Mouse (Mus musculus) intestine, embryonic 15.5 days (tissue): ENCODE measurements around the gene Ccdc187. TPM values are rescaled to one million over a fixed set of nuclear protein-coding genes. Genes with fewer than 3 reads are reported as not detected.

Experiments used
- ATAC-seq: fragments of 200-750 bp; cut with Nextera tagmentation; 2 replicates; pipeline ENCODE4 v1.8.0; 2017; ENCODE audit warnings: moderate TSS enrichment, moderate library complexity
- H3K27ac ChIP-seq: fragments of 300-500 bp; sonication (generic); 2 replicates; pipeline ENCODE4 v1.5.1; 2015; ENCODE audit warnings: mild to moderate bottlenecking, inconsistent platforms
- H3K27me3 ChIP-seq: fragments of 300-500 bp; sonication (generic); replicated peaks from 2 replicates; pipeline ENCODE4 v1.6.1; 2015; ENCODE audit warnings: inconsistent platforms
- H3K36me3 ChIP-seq: fragments of 300-500 bp; sonication (generic); 2 replicates; pipeline ENCODE4 v1.6.1; 2015; ENCODE audit warnings: inconsistent platforms
- H3K4me1 ChIP-seq: fragments of 300-500 bp; sonication (generic); replicated peaks from 2 replicates; pipeline ENCODE4 v1.6.1; 2015; ENCODE audit warnings: inconsistent platforms
- H3K4me2 ChIP-seq: fragments of 300-500 bp; sonication (generic); replicated peaks from 2 replicates; pipeline ENCODE4 v1.6.1; 2015; ENCODE audit warnings: mild to moderate bottlenecking, inconsistent platforms
- H3K4me3 ChIP-seq: fragments of 300-500 bp; sonication (generic); replicated peaks from 2 replicates; pipeline ENCODE4 v1.5.1; 2015; ENCODE audit warnings: inconsistent platforms
- H3K9ac ChIP-seq: fragments of 300-500 bp; sonication (generic); 2 replicates; pipeline ENCODE4 v1.6.1; 2015; ENCODE audit warnings: inconsistent platforms
- H3K9me3 ChIP-seq: fragments of 300-500 bp; sonication (generic); 2 replicates; pipeline ENCODE4 v1.6.1; 2016; ENCODE audit warnings: inconsistent platforms
- WGBS: fragments of 180-500 bp; shearing (Covaris S2); methylation state at CpG from one replicate; pipeline ENCODE4 v1.1.7; 2015; 5-methylcytosine and 5-hydroxymethylcytosine counted together
- polyA plus RNA-seq: library from polyadenylated mRNA; unstranded; fragments of >200 nt; fragmentation: Nextera tagmentation; extraction: Ambion mirVana; gene quantifications from 2 replicates; pipeline ENCODE4 v1.2.1, GENCODE M21; 2015

The Ccdc187 gene
- polyA plus RNA-seq, 1 experiment from 2014 or later: 0.36 TPM

DNA sequence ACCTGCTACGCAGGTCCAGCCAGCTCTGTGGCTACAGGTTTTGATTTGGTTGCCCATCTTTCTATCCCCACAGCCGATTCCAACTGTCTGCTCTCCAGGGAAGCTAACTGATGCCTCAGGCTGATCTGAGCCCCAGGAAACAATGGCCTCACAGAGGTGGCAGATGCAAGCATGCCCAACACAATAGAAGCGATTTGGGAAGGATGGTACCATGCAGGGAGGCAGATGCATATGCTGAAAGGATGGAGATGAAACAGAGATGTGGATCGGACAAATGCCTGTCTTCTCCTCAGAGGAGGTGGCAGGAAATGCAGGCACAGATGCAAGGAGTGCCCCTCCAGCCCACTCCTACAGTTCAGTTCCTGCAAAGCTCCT lies 4.5 kb upstream of the Ccdc187 start:
- WGBS: 25% methylated on average over 4 of the region's 4 CpGs
- no peaks in the 10 kb centered on the region for H3K36me3 ChIP-seq
- no peak overlapping the region for H3K9ac ChIP-seq
- ATAC-seq: no peak
- H3K27me3 ChIP-seq: 0 out of 2 replicates have a peak, but pooled peaks cover 10% of the 10 kb centered on the region
- H3K4me1 ChIP-seq: peaks cover 12% of the 10 kb centered on the region; the same call in 1 of the 2 replicates
- H3K4me2 ChIP-seq: peak overlapping the region; percentile 11; the same call in 1 of the 2 replicates
- H3K4me3 ChIP-seq: no peak overlapping the region
- H3K9me3 ChIP-seq: no peaks in the 10 kb centered on the region
- peak overlapping the region; percentile 18; the same call in 1 of the 2 replicates for H3K27ac ChIP-seq

DNA sequence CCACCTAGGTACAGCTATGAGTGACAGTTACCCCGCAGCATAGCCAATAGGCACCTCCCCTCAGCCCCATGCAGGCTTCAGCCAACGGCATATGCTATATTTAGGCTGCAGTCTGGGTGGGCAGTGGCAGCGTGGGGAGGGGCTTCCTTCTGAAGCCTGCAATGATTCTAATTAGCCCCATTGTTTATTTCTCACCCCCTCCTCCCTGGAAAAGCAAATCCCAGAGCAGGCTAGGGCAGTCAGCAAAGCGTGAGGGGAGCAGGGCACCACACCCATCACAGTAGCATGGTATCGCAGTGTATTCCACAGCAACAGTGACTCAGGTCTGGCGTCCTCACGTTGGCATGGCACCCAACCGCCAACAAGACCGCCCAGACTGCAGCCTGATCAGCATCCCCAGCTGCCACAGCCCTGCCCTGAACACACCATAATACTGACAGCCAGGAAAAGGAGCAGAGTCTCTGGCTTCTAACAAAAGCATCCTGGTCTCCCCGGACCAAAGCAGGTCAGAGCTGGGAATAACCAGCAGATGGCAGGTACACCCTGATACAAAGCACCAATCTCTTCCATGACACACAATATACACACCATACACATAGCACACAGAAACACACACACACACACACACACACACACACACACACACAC lies 4.0 kb upstream of the Ccdc187 start:
- Histone ChIP-seq H3K9me3 (no peaks in the 10 kb centered on the region), H3K4me1 (peaks cover 12% of the 10 kb centered on the region; the same call in 1 of the 2 replicates), H3K9ac (no peak overlapping the region), H3K27me3 (0 out of 2 replicates have a peak, but pooled peaks cover 10% of the 10 kb centered on the region), H3K27ac (peak overlapping the region; percentile 18; the same call in 1 of the 2 replicates), H3K36me3 (no peaks in the 10 kb centered on the region), H3K4me3 (no peak overlapping the region), H3K4me2 (peak overlapping the region; percentile 11; the same call in 1 of the 2 replicates)
- WGBS: 5% methylated on average over 10 of the region's 10 CpGs
- peak; percentile 68 for ATAC-seq

DNA sequence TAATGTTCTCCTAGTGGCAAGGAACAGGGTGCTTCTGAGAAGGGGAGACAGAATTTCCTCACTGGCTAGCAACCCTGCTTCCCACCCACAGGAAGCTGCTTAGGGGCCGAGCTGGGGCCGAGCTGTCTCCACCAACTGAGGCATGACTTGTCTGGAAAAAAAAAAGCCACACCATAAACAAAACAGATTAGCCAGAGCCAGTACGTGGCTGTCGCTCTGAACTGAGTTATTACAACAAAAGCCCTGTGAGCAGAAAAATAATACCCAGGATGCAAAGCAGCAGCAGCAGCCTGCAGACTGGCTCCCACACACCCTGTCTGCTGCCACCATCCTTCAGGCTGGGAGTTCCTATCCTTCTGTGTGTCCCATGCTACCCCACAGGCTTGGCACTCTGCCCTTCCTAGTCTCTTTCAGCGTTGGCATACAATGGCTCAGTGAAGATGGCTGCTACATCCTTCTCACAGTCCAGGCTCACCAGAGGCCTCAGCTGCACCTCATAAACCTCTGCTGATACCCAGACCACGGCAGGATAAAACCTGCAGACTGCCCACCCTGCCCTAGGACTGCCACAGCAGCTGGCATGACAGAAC lies 2.3 kb upstream of the Ccdc187 start:
- Histone ChIP-seq H3K27me3 (0 out of 2 replicates have a peak, but pooled peaks cover 12% of the 10 kb centered on the region), H3K27ac (peak overlapping the region; percentile 37; the same call in 1 of the 2 replicates), H3K9me3 (no peaks in the 10 kb centered on the region), H3K9ac (no peak overlapping the region), H3K36me3 (no peaks in the 10 kb centered on the region), H3K4me3 (no peak overlapping the region), H3K4me2 (no peak overlapping the region), H3K4me1 (peaks cover 12% of the 10 kb centered on the region; the same call in 1 of the 2 replicates)
- ATAC-seq: no peak
- WGBS: 35% methylated on average over 6 of the region's 6 CpGs

DNA sequence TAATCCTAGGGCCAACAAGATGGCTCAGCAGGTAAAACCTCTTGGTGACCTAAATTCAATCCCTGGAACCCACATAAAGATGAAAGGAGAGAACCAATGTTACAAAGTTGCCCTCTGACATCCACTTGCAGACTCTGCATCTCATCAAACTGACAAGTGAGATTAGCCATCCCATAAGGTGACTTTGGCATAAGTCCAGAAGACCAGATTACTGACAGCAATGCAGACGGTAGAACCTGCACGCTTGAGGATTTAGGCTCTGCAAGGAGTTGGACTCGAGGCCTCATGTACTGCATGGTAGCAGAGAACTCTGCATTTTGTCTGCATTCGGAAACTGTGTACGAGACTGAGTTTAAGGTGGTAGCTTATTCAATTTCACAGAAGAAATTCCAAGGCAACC lies 4.2 kb downstream of the Ccdc187 start:
- Histone ChIP-seq H3K4me2 (no peak overlapping the region), H3K4me1 (no peaks in the 10 kb centered on the region), H3K9ac (no peak overlapping the region), H3K27ac (no peak overlapping the region), H3K9me3 (no peaks in the 10 kb centered on the region), H3K36me3 (no peaks in the 10 kb centered on the region), H3K27me3 (0 out of 2 replicates have a peak, but pooled peaks cover 3% of the 10 kb centered on the region), H3K4me3 (no peak overlapping the region)
- 64% methylated on average over 5 of the region's 5 CpGs for WGBS
- ATAC-seq: no peak

DNA sequence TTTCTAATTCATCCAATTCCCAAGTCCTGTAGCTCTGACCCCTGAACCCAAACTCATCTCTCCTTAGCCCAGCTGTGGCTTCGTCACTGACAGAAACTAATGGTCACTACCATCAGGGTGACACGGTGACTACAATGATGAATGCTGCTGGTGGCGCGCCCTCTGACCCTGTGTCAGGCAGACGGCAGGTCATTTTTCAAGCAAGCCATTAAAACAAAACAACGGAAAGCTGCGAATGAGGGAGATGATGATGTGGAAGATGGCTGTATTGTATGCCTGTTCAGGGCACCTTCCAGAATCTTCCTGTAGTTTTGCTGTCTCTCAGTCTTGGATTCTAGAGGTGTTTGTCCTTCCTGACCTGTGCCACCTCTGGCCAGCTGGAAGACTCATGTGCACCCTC lies 8.0 kb downstream of the Ccdc187 start:
- H3K4me1 ChIP-seq: no peaks in the 10 kb centered on the region
- no peaks in the 10 kb centered on the region for H3K36me3 ChIP-seq
- no peak overlapping the region for H3K4me2 ChIP-seq
- no peak for ATAC-seq
- H3K27ac ChIP-seq: no peak overlapping the region
- no peaks in the 10 kb centered on the region for H3K27me3 ChIP-seq
- H3K4me3 ChIP-seq: no peak overlapping the region
- 47% methylated on average over 7 of the region's 7 CpGs for WGBS
- H3K9ac ChIP-seq: no peak overlapping the region
- no peaks in the 10 kb centered on the region for H3K9me3 ChIP-seq

DNA sequence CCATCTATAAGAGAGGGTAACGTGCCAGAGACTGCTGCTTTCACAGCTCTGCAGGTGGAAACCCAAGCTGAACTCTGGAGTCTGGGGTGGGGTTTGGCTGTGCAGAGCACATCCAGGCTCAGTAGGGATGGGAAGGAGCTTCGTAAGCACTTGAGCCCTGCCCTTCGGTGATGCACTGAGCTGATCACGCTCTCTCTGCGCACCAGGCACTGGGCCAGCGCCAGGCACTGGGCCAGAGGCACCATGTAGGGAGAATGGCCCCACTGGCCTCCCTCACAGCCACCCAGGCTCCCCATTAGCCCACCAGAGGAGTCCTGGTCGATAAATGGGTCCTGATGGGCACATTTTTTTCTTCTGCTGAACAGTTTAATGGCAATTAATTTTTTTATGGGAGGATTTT lies 8.6 kb downstream of the Ccdc187 start:
- Histone ChIP-seq H3K27me3 (no peaks in the 10 kb centered on the region), H3K9ac (no peak overlapping the region), H3K27ac (no peak overlapping the region), H3K36me3 (no peaks in the 10 kb centered on the region), H3K4me1 (no peaks in the 10 kb centered on the region), H3K4me3 (no peak overlapping the region), H3K4me2 (no peak overlapping the region), H3K9me3 (no peaks in the 10 kb centered on the region)
- 62% methylated on average over 7 of the region's 7 CpGs for WGBS
- no peak for ATAC-seq

DNA sequence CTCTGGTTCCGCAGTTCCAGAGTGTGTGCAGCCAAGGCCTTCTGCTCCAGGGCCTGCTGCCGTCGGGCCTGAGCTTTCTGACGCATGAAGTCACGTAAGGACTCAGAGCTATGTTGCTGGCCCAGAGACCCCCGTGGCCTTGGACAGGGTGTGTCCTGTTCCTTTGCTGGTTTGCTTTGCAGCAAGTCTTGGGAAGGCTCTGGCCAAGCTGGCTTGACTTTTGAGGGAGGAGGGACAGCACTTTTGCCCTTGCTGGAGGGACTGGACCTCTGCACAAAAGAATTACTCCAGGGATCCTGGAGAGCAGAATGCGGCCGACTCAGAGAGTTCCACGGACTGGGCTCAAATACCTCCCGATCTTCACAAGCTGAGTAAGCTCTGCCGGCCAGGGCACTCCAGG lies 13.8 kb downstream of the Ccdc187 start:
- no peak overlapping the region for H3K4me2 ChIP-seq
- WGBS: 75% methylated on average over 11 of the region's 11 CpGs

DNA sequence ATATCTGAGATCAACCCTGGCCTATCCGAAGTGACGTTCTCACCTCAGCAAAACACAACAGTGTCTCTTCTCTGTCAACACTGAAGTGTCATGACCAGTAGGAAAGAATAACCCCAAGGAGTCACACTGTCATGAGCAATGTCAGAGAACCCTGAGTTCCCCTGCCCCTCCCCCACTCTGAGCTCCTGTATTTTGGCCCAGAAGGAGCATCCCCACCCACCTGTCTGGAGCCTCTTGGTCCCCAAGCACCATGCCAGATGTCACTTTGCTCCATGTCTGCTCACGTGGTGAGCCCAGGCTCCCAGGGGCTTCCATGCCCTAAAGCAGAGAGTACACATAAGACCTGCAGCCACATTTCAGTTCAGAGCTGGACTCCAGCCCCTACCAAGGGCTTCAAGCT lies 14.6 kb downstream of the Ccdc187 start:
- no peaks in the 10 kb centered on the region for H3K9me3 ChIP-seq
- 82% methylated on average over 3 of the region's 3 CpGs for WGBS
- H3K4me1 ChIP-seq: no peaks in the 10 kb centered on the region
- no peak overlapping the region for H3K9ac ChIP-seq
- no peak for ATAC-seq
- no peaks in the 10 kb centered on the region for H3K27me3 ChIP-seq
- no peak overlapping the region for H3K4me3 ChIP-seq
- H3K36me3 ChIP-seq: no peaks in the 10 kb centered on the region
- H3K4me2 ChIP-seq: no peak overlapping the region
- H3K27ac ChIP-seq: no peak overlapping the region

More for the DNA sequence above, 13.8 kb downstream of the Ccdc187 start:
- ATAC-seq: no peak
- Histone ChIP-seq H3K27ac (no peak overlapping the region), H3K27me3 (no peaks in the 10 kb centered on the region), H3K4me3 (no peak overlapping the region), H3K9me3 (no peaks in the 10 kb centered on the region), H3K4me1 (no peaks in the 10 kb centered on the region), H3K36me3 (no peaks in the 10 kb centered on the region), H3K9ac (no peak overlapping the region)

DNA sequence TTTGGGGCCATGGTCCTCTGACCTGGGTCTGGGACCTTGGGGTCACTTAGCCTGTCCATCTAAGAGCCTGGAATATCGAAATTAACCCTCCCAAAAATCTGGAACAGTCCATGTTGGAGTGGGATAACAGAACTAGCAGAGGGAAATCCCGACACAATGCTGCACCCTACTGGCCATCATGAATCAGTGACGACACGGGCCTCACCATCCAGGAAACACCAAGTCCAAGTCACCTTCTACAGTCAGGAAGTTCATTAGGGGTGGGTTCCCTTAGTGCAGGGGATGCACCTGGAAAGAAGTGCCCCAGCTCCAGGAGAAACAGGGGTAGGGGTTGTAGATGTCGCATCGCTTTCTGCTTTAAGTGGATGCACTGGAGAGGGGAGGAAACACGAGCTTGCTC lies 20.7 kb downstream of the Ccdc187 start:
- Histone ChIP-seq H3K27ac (no peak overlapping the region), H3K4me1 (no peaks in the 10 kb centered on the region), H3K4me2 (no peak overlapping the region), H3K4me3 (no peak overlapping the region), H3K9ac (no peak overlapping the region), H3K36me3 (no peaks in the 10 kb centered on the region), H3K9me3 (no peaks in the 10 kb centered on the region), H3K27me3 (no peaks in the 10 kb centered on the region)
- WGBS: 23% methylated on average over 7 of the region's 7 CpGs
- peak; percentile 60; the same call in 1 of the 2 replicates for ATAC-seq

DNA sequence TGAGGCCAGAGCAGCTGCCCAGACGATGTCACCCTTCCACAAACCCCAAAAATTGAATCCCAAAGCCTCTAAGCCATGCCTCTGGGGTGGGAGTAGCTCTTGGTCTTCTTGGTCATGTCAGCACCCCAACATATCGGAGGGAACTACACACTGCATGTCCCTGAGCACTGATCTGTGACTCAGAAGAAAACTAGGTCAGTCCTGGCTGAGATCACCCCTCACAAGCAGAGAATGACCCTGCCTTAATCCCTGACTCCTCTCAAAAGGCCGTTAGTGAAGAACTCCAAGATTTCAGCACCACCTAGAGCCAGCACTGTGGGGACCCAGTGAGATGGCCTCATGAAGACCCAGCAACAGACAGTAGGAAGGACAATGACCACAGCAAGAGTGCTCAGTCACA lies 26.1 kb downstream of the Ccdc187 start:
- Histone ChIP-seq H3K4me3 (no peak overlapping the region), H3K27ac (no peak overlapping the region), H3K4me2 (no peak overlapping the region), H3K27me3 (no peaks in the 10 kb centered on the region), H3K9me3 (no peaks in the 10 kb centered on the region), H3K4me1 (0 out of 2 replicates have a peak, but pooled peaks cover 7% of the 10 kb centered on the region), H3K9ac (no peak overlapping the region), H3K36me3 (no peaks in the 10 kb centered on the region)
- 70% methylated on average over 3 of the region's 3 CpGs for WGBS
- ATAC-seq: no peak

DNA sequence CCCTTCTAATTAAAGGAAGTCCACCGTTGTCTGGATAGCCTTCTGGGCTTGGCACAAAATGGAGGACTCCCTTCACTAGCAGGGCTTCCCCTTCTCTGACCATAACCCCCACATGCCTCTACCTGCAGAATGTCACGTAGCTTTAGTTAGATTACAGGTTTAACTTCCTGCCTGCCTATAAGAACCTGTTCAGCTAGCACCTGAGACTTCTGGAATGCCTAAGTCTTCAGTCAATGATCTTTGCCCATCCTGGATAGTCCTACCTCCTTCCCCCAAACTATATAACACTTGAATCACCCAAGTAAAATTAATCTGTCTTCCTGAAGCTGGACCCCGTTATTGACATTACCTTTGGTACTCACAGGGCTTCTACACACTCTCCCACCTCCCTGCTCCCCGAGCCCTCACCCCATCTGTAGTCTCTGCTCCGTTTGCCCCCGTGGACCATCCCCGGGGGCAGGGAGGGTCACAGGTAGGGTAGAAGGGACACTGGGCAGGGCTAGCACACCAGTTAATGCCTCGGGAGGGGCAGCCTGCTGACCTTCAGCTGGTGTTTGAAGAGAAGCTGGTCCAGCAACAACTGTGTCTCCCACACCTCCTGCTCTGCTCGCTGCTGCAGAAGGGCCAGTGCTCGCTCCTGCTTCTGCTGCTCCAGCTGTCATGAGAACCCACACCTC lies 28.2 kb downstream of the Ccdc187 start:
- H3K4me2 ChIP-seq: no peak overlapping the region
- WGBS: 67% methylated on average over 10 of the region's 10 CpGs
- H3K9ac ChIP-seq: no peak overlapping the region
- H3K36me3 ChIP-seq: no peaks in the 10 kb centered on the region
- H3K4me1 ChIP-seq: 0 out of 2 replicates have a peak, but pooled peaks cover 7% of the 10 kb centered on the region
- H3K27me3 ChIP-seq: no peaks in the 10 kb centered on the region
- peak overlapping the region; percentile 72 for H3K27ac ChIP-seq
- peak; percentile 77 for ATAC-seq
- H3K9me3 ChIP-seq: no peaks in the 10 kb centered on the region
- H3K4me3 ChIP-seq: no peak overlapping the region

DNA sequence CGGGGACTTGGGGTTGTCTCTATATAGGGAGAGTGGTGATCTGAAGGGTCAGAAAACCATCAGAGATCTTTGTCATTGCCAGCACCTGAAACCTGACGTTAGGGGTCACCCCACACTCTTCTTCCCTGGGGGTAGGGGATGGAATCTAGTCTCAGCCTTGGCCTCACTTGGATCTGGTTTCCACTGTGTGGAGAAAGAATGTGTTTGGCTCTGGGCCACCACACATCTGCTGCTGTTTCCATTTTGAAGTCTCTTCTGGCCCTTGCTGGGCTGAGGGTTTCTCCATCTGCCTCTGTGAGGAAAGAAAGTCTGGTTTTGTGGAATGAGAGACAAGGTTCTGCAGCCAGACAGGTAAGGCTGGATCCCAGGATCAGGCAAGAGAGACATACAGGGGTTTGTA lies 29.3 kb downstream of the Ccdc187 start:
- Histone ChIP-seq H3K9me3 (no peaks in the 10 kb centered on the region), H3K4me2 (no peak overlapping the region), H3K4me1 (0 out of 2 replicates have a peak, but pooled peaks cover 7% of the 10 kb centered on the region), H3K27me3 (no peaks in the 10 kb centered on the region), H3K36me3 (no peaks in the 10 kb centered on the region), H3K9ac (no peak overlapping the region), H3K27ac (peak overlapping the region; percentile 45; the same call in 1 of the 2 replicates), H3K4me3 (no peak overlapping the region)
- 61% methylated on average over 2 of the region's 2 CpGs for WGBS
- ATAC-seq: peak; percentile 18; the same call in 1 of the 2 replicates
